Mouse (Mus musculus) liver, embryonic 13.5 days (tissue): ENCODE data around the gene Gse1. TPM values are rescaled to one million over a fixed set of nuclear protein-coding genes. Genes with fewer than 3 reads are reported as not detected.

Source experiments
- ATAC-seq: fragments of 200-750 bp; cut with Nextera tagmentation; 2 replicates; pipeline ENCODE4 v1.8.0; 2017; ENCODE audit warnings: low read depth, mild to moderate bottlenecking, moderate number of reproducible peaks, moderate library complexity
- DNase-seq: peaks from one replicate; pipeline ENCODE4 v3.0.0; 2022
- H3K27ac ChIP-seq: fragments of 300-500 bp; sonication (generic); 2 replicates; pipeline ENCODE4 v1.5.1; 2015; ENCODE audit warnings: moderate library complexity, mild to moderate bottlenecking, inconsistent platforms
- H3K27me3 ChIP-seq: fragments of 300-500 bp; sonication (generic); 2 replicates; pipeline ENCODE4 v1.6.1; 2015; ENCODE audit warnings: mild to moderate bottlenecking, inconsistent platforms
- H3K36me3 ChIP-seq: fragments of 300-500 bp; sonication (generic); 2 replicates; pipeline ENCODE4 v1.6.1; 2015; ENCODE audit warnings: mild to moderate bottlenecking, inconsistent platforms
- H3K4me1 ChIP-seq: fragments of 300-500 bp; sonication (generic); replicated peaks from 2 replicates; pipeline ENCODE4 v1.6.1; 2015; ENCODE audit warnings: inconsistent platforms
- H3K4me2 ChIP-seq: fragments of 300-500 bp; sonication (generic); 2 replicates; pipeline ENCODE4 v1.6.1; 2015; ENCODE audit warnings: inconsistent platforms, mild to moderate bottlenecking, moderate library complexity
- H3K4me3 ChIP-seq: fragments of 300-500 bp; sonication (generic); replicated peaks from 2 replicates; pipeline ENCODE4 v1.5.1; 2015; ENCODE audit warnings: mild to moderate bottlenecking, inconsistent platforms
- H3K9ac ChIP-seq: fragments of 300-500 bp; sonication (generic); 2 replicates; pipeline ENCODE4 v1.6.1; 2015; ENCODE audit warnings: mild to moderate bottlenecking, inconsistent platforms
- H3K9me3 ChIP-seq: fragments of 300-500 bp; sonication (generic); replicated peaks from 2 replicates; pipeline ENCODE4 v1.6.1; 2016; ENCODE audit warnings: inconsistent platforms
- WGBS: fragments of 180-500 bp; shearing (Covaris S2); methylation state at CpG from one replicate; pipeline ENCODE4 v1.1.7; 2015; ENCODE audit not compliant: insufficient replicate concordance; 5-methylcytosine and 5-hydroxymethylcytosine counted together
- polyA plus RNA-seq: library from polyadenylated mRNA; unstranded; fragments of >200 nt; fragmentation: Nextera tagmentation; extraction: Ambion mirVana; gene quantifications from 2 replicates; pipeline ENCODE4 v1.2.1, GENCODE M21; 2015

Gse1 gene
- polyA plus RNA-seq, 1 experiment from 2014 or later, result 8.3 TPM

- Histone ChIP-seq H3K27me3 (no peaks in the 10 kb centered on the region), H3K4me3 (peak overlapping the region; percentile 99), H3K9ac (peak overlapping the region; percentile 98), H3K4me1 (peaks cover 83% of the 10 kb centered on the region), H3K27ac (peak overlapping the region; percentile 99), H3K4me2 (peak overlapping the region; percentile 92), H3K36me3 (peaks cover 11% of the 10 kb centered on the region; the same call in 1 of the 2 replicates), H3K9me3 (no peaks in the 10 kb centered on the region)
- WGBS, result 28% methylated on average over 4 of the region's 4 CpGs
- no peak for DNase-seq
- ATAC-seq, result no peak
Measured at GRCm38 (mm10) chr8:120492881-120493220, 264.6 kb downstream of the Gse1 start.

GRCm38 (mm10) chr8:120493508-120494464 lies 265.5 kb downstream of the Gse1 start:
- Histone ChIP-seq H3K4me3 (peak overlapping the region; percentile 99), H3K27ac (peak overlapping the region; percentile 99), H3K27me3 (no peaks in the 10 kb centered on the region), H3K36me3 (peaks cover 11% of the 10 kb centered on the region; the same call in 1 of the 2 replicates), H3K4me1 (peaks cover 92% of the 10 kb centered on the region), H3K9me3 (no peaks in the 10 kb centered on the region), H3K9ac (peak overlapping the region; percentile 98), H3K4me2 (peak overlapping the region; percentile 92)
- DNase-seq, result no peak
- 53% methylated on average over 16 of the region's 16 CpGs for WGBS
- ATAC-seq, result no peak

- Histone ChIP-seq H3K36me3 (peaks cover 11% of the 10 kb centered on the region; the same call in 1 of the 2 replicates), H3K9ac (peak overlapping the region; percentile 98), H3K4me3 (0 out of 2 replicates have a peak overlapping the region, but pooled peaks have one; percentile 12), H3K27me3 (no peaks in the 10 kb centered on the region), H3K4me2 (peak overlapping the region; percentile 92), H3K4me1 (peaks cover 100% of the 10 kb centered on the region), H3K27ac (peak overlapping the region; percentile 99), H3K9me3 (no peaks in the 10 kb centered on the region)
- no peak for ATAC-seq
- DNase-seq, result no peak
- WGBS, result 41% methylated on average over 15 of the region's 15 CpGs
Measured at GRCm38 (mm10) chr8:120494903-120495302, 266.6 kb downstream of the Gse1 start.

- H3K9ac ChIP-seq, result peak overlapping the region; percentile 98
- H3K4me2 ChIP-seq, result peak overlapping the region; percentile 92
- no peak overlapping the region for H3K4me3 ChIP-seq
- peaks cover 100% of the 10 kb centered on the region for H3K4me1 ChIP-seq
- DNase-seq, result no peak
- ATAC-seq, result no peak
- H3K27ac ChIP-seq, result peak overlapping the region; percentile 99
- no peaks in the 10 kb centered on the region for H3K9me3 ChIP-seq
- peaks cover 11% of the 10 kb centered on the region for H3K36me3 ChIP-seq
- H3K27me3 ChIP-seq, result no peaks in the 10 kb centered on the region
- WGBS, result 44% methylated on average over 5 of the region's 5 CpGs
Measured at GRCm38 (mm10) chr8:120495461-120495860, 267.2 kb downstream of the Gse1 start.

GRCm38 (mm10) chr8:120496478-120496877 lies 268.2 kb downstream of the Gse1 start:
- Histone ChIP-seq H3K36me3 (peaks cover 11% of the 10 kb centered on the region), H3K4me3 (no peak overlapping the region), H3K9ac (peak overlapping the region; percentile 79; the same call in 1 of the 2 replicates), H3K9me3 (no peaks in the 10 kb centered on the region), H3K4me1 (peaks cover 100% of the 10 kb centered on the region), H3K27ac (peak overlapping the region; percentile 86), H3K4me2 (peak overlapping the region; percentile 97), H3K27me3 (no peaks in the 10 kb centered on the region)
- DNase-seq (no peak), ATAC-seq (no peak)
- WGBS, result 90% methylated on average over 15 of the region's 15 CpGs

GRCm38 (mm10) chr8:120497503-120497946 lies 269.3 kb downstream of the Gse1 start:
- H3K4me2 ChIP-seq, result peak overlapping the region; percentile 97
- peak overlapping the region; percentile 86 for H3K27ac ChIP-seq
- H3K9me3 ChIP-seq, result no peaks in the 10 kb centered on the region
- 4% methylated on average over 11 of the region's 11 CpGs for WGBS
- peaks cover 9% of the 10 kb centered on the region for H3K36me3 ChIP-seq
- peak overlapping the region; percentile 79 for H3K9ac ChIP-seq
- H3K4me1 ChIP-seq, result peaks cover 100% of the 10 kb centered on the region
- no peaks in the 10 kb centered on the region for H3K27me3 ChIP-seq
- DNase-seq, result no peak
- peak overlapping the region; percentile 65 for H3K4me3 ChIP-seq
- ATAC-seq, result no peak

- H3K27ac ChIP-seq, result peak overlapping the region; percentile 86
- ATAC-seq (peak; percentile 86), DNase-seq (peak; percentile 77)
- H3K4me2 ChIP-seq, result peak overlapping the region; percentile 97
- WGBS, result 7% methylated on average over 4 of the region's 4 CpGs
- no peaks in the 10 kb centered on the region for H3K27me3 ChIP-seq
- H3K36me3 ChIP-seq, result peaks cover 14% of the 10 kb centered on the region
- H3K9me3 ChIP-seq, result no peaks in the 10 kb centered on the region
- peaks cover 100% of the 10 kb centered on the region for H3K4me1 ChIP-seq
- H3K4me3 ChIP-seq, result peak overlapping the region; percentile 65
- H3K9ac ChIP-seq, result peak overlapping the region; percentile 79
Measured at GRCm38 (mm10) chr8:120498349-120498831, 270.1 kb downstream of the Gse1 start.

- Histone ChIP-seq H3K4me1 (peaks cover 100% of the 10 kb centered on the region), H3K9ac (peak overlapping the region; percentile 79), H3K27me3 (no peaks in the 10 kb centered on the region), H3K4me3 (peak overlapping the region; percentile 65), H3K4me2 (peak overlapping the region; percentile 97), H3K9me3 (no peaks in the 10 kb centered on the region), H3K36me3 (peaks cover 15% of the 10 kb centered on the region), H3K27ac (peak overlapping the region; percentile 86)
- peak; percentile 75 for ATAC-seq
- DNase-seq, result peak; percentile 77
- WGBS, result 12% methylated on average over 9 of the region's 9 CpGs
Measured at GRCm38 (mm10) chr8:120498926-120499605, 270.8 kb downstream of the Gse1 start.

GRCm38 (mm10) chr8:120500701-120501261 lies 272.5 kb downstream of the Gse1 start:
- H3K9ac ChIP-seq, result peak overlapping the region; percentile 46; the same call in 1 of the 2 replicates
- H3K27ac ChIP-seq, result peak overlapping the region; percentile 71
- peak overlapping the region; percentile 97 for H3K4me2 ChIP-seq
- no peaks in the 10 kb centered on the region for H3K27me3 ChIP-seq
- H3K4me3 ChIP-seq, result no peak overlapping the region
- DNase-seq (no peak), ATAC-seq (no peak)
- WGBS, result 77% methylated on average over 8 of the region's 8 CpGs
- H3K36me3 ChIP-seq, result peaks cover 11% of the 10 kb centered on the region
- H3K9me3 ChIP-seq, result no peaks in the 10 kb centered on the region
- H3K4me1 ChIP-seq, result peaks cover 100% of the 10 kb centered on the region

- DNase-seq (no peak), ATAC-seq (no peak)
- Histone ChIP-seq H3K4me3 (no peak overlapping the region), H3K9me3 (no peaks in the 10 kb centered on the region), H3K9ac (no peak overlapping the region), H3K27ac (peak overlapping the region; percentile 71), H3K27me3 (no peaks in the 10 kb centered on the region), H3K36me3 (peaks cover 17% of the 10 kb centered on the region), H3K4me1 (peaks cover 100% of the 10 kb centered on the region), H3K4me2 (peak overlapping the region; percentile 97)
- 76% methylated on average over 5 of the region's 5 CpGs for WGBS
Measured at GRCm38 (mm10) chr8:120501426-120501825, 273.2 kb downstream of the Gse1 start.
